Mouse (Mus musculus): Measurements from ENCODE around the gene Gm11077.

Gm11077 gene

DNA sequence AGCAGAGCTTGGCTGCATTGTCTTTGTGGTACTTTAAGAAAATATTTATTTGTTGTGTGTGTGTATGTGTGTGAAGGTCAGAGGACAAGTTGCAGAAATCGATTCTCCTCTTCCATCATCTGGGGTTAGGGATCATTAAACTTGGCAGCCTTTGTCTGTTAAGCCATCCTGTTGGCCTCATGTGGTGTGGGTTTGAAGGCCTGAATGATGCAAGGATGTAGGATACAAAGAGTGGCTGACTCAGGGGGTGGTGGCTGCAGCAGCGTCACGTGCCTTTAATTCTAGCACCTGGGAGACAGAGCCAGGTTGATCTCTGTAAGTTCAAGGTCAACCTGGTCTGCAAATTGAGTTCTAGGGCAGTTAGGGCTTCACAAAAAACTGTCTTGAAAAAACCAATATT, 16.5 kb downstream of the Gm11077 start:
- no peak for DNase-seq (ENCODE audit: extremely low read depth, low read depth)

- no peak for DNase-seq (ENCODE audit: extremely low read depth, low read depth)
These were observed 18.5 kb downstream of the Gm11077 start for GRCm38 (mm10) chr6:140747591-140747990.

GRCm38 (mm10) chr6:140750371-140751080, 21.4 kb downstream of the Gm11077 start:
- no peak for DNase-seq (ENCODE audit: extremely low read depth, low read depth)

- DNase-seq (ENCODE audit: extremely low read depth, low read depth): no peak
These were observed 37.3 kb downstream of the Gm11077 start for GRCm38 (mm10) chr6:140766365-140766764.

GRCm38 (mm10) chr6:140767237-140767636, 38.2 kb downstream of the Gm11077 start:
- DNase-seq (ENCODE audit: extremely low read depth, low read depth): no peak

- no peak for DNase-seq (ENCODE audit: extremely low read depth, low read depth)
These were observed 39.1 kb downstream of the Gm11077 start for GRCm38 (mm10) chr6:140768180-140768579.

DNA sequence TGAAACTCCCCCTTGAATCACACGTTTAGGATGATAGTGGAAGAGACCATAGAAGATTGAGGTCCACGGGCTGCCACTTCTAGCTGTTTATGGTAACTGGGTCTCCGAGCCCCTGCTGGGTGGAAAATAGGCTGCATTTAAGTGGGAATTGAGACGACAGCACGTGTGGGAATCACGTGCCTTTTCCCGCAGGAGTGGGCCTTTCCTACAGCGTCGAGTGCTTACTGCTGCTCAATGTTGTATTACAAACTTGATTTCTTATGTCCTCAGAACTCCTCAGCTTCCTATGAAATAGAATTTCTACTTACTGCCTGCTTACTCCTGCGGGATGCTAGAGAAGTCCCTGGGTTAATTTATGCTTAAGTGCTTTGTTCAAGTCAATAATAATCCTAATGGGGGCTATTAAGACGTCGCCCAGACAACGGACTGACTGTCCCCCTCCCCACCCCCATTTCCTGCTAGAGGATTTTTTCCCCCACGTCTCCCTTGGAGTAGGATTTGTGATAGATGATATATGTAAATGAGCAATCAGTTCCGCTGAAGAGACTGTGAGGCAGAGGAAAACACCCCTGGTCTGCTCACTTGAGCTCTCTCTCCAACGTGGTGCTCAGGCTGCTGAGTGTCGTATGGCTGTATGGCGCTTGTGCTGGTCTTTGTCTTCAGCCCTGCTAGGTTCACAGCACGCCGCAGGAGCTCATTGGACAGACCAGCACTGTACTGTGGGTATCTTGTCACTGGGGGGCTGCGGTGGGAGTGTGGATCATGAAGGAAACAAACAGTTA, 40.0 kb downstream of the Gm11077 start:
- no peak for DNase-seq (ENCODE audit: extremely low read depth, low read depth)

DNA sequence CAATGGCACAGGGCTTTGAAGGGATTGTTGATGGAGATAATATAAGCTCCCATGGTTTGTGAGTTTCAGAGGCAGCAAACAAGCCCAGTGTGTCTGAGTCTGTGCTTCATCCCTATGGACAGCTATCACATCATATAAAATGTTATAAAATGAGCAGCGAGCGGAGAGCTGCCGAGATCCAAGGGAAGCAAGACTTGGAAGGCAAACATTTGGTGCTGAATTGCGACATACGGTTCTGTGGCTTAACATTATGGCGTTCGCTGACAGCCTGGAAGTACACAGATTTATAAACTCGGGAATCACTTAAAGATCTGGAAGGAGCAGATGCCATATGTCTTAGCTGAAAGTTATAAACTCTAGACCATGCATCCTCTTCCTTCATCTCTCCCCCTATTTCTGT, 47.2 kb downstream of the Gm11077 start:
- no peak for DNase-seq (ENCODE audit: extremely low read depth, low read depth)

DNA sequence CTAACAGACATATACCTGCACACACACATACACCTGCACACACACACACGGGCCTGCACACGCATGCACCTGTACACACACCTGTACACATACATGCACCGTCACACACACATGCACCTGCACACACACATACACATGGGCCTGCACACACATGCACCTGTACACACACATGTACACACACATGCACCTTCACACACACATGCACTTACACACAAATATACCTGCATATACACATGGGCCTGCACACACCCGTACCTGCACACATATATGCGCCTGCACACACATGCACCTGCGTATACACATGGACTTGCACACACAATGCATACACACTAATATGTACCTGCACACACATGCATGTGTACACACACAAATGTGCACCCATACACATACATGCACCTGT, 53.4 kb downstream of the Gm11077 start:
- no peak for DNase-seq (ENCODE audit: extremely low read depth, low read depth)

DNA sequence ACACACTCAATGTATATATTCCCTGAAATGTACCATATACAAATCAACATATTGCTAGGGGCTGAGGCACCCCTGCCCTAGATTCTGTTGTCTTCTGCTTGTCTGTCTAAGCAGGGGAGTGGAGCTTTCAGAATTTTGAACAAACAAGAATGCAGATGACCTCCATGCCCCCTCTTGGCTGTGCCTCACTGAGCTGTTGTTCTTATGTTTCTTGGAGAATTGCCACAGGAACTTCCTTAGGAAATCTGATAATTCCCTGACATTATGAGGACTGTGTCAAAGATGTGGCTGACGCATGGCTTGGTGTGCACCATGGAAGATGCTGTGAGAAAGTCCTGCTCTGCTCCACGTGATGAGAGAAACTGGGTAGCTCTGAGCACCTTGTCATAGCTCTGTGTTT, 57.0 kb downstream of the Gm11077 start:
- DNase-seq (ENCODE audit: extremely low read depth, low read depth): no peak

DNA sequence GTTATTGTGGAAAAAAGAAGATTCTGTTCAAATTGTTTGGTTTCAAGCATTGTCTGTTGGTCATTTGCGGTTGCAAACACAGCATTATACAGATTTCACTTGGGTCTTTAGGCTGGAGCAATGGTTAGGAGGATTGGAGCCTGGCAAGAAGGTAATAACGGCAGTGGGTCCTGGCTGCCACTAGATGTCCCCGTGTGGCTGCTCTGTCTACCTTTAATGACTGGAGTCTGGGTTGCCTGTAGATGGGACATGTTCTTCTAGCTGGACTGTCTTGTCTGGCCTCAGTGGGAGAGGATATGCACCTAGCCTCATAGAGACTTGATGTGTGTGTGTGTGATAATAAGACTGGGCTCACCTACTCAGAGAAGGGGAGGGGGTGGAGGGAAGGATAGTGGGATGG, 60.8 kb downstream of the Gm11077 start:
- DNase-seq (ENCODE audit: extremely low read depth, low read depth): no peak

- DNase-seq (ENCODE audit: extremely low read depth, low read depth): no peak
These were observed 64.7 kb downstream of the Gm11077 start for GRCm38 (mm10) chr6:140793676-140794262.

DNA sequence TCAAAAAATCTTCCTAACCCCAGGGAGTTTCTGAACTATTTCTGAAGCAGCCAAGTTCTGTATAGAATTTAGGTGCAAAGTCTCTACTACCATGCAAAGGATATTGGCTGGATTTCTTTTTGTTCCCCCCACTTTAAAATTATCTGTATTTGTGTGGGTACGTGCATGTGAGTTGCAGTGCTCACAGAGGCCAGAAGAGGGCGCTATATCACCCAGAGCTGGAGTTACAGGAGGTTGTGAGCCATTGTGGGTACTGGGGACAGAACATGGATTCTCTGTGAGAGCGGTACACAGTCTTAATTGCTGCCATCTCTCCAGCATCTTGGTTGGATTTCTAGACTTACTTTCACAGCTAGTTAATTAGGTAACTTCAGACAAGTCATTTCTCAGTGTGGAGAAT, 69.8 kb downstream of the Gm11077 start:
- no peak for DNase-seq (ENCODE audit: extremely low read depth, low read depth)

DNA sequence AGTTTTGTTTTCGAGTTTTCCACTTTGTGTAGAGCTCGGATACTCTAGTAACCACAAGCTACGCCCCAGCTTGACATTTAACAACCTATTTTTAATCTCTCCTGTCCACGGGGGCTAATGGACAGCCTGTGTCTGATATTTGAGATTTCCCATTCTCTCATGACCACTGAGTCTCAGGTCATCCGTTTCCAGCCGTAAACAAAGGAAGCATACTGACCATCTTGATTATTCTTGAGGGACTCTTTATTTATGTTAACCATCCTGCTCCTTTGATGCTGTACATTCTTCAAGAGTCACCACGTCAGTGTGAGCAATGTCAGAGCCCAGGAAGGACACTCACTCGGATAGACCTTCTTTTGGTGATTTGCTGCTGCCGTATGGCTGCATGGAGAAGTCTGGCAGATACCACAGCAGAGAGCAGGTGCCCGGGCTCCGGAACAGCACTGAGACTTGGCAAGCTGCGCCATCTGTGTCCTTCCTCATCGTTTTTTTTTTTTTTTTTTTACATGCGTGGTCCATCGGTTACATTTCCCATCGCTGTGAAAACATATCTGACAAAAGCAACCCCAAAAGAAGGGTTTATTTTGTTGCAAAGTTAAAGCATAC, 70.5 kb downstream of the Gm11077 start:
- DNase-seq (ENCODE audit: extremely low read depth, low read depth): no peak

- no peak for DNase-seq (ENCODE audit: extremely low read depth, low read depth)
These were observed 71.5 kb downstream of the Gm11077 start for GRCm38 (mm10) chr6:140800587-140800986.

All from MEL-GATA-1-ER (cell line).